Mouse (Mus musculus) heart, embryonic 12.5 days (tissue): ENCODE data around the gene Gcc1. TPM values are rescaled to one million over a fixed set of nuclear protein-coding genes. Genes with fewer than 3 reads are reported as not detected.

Experiments used
- ATAC-seq: fragments of 200-750 bp; cut with Nextera tagmentation; 2 replicates; pipeline ENCODE4 v1.8.0; 2017; ENCODE audit warnings: moderate TSS enrichment, moderate library complexity; ENCODE audit not compliant: insufficient number of reproducible peaks, low FRiP score
- H3K27ac ChIP-seq: fragments of 300-500 bp; sonication (generic); 2 replicates; pipeline ENCODE4 v1.5.1; 2016; ENCODE audit warnings: mild to moderate bottlenecking, moderate library complexity; ENCODE audit not compliant: poor library complexity, severe bottlenecking
- H3K27me3 ChIP-seq: fragments of 300-500 bp; sonication (generic); replicated peaks from 2 replicates; pipeline ENCODE4 v1.6.1; 2016; ENCODE audit warnings: mild to moderate bottlenecking, moderate library complexity
- H3K36me3 ChIP-seq: fragments of 300-500 bp; sonication (generic); 2 replicates; pipeline ENCODE4 v1.6.1; 2016; ENCODE audit warnings: mild to moderate bottlenecking, moderate library complexity
- H3K4me1 ChIP-seq: fragments of 300-500 bp; sonication (generic); replicated peaks from 2 replicates; pipeline ENCODE4 v1.6.1; 2016; ENCODE audit warnings: mild to moderate bottlenecking
- H3K4me2 ChIP-seq: fragments of 300-500 bp; sonication (generic); 2 replicates; pipeline ENCODE4 v1.6.1; 2016; ENCODE audit warnings: mild to moderate bottlenecking, moderate library complexity
- H3K4me3 ChIP-seq: fragments of 300-500 bp; sonication (generic); 2 replicates; pipeline ENCODE4 v1.5.1; 2016; ENCODE audit warnings: mild to moderate bottlenecking
- H3K9ac ChIP-seq: fragments of 300-500 bp; sonication (generic); 2 replicates; pipeline ENCODE4 v1.6.1; 2016; ENCODE audit warnings: mild to moderate bottlenecking, moderate library complexity
- H3K9me3 ChIP-seq: fragments of 300-500 bp; sonication (generic); replicated peaks from 2 replicates; pipeline ENCODE4 v1.6.1; 2016; ENCODE audit warnings: mild to moderate bottlenecking, moderate library complexity
- WGBS: fragments of 180-500 bp; shearing (Covaris S2); methylation state at CpG from one replicate; pipeline ENCODE4 v1.1.7; 2016; 5-methylcytosine and 5-hydroxymethylcytosine counted together
- polyA plus RNA-seq: library from polyadenylated mRNA; unstranded; fragments of >200 nt; fragmentation: Nextera tagmentation; extraction: Ambion mirVana; gene quantifications from 2 replicates; pipeline ENCODE4 v1.2.1, GENCODE M21; 2016

Gene Gcc1
- 8.5 and 10.1 TPM in 2 replicates for polyA plus RNA-seq

- Histone ChIP-seq H3K4me3 (no peak within 1 kb of the TSS), H3K27ac (no peak within 1 kb of the TSS), H3K27me3 (no peaks in the 10 kb centered on the region), H3K36me3 (peaks cover 25% of the 10 kb centered on the region), H3K4me1 (peaks cover 15% of the 10 kb centered on the region), H3K9me3 (no peaks in the 10 kb centered on the region), H3K4me2 (no peak within 1 kb of the TSS), H3K9ac (no peak within 1 kb of the TSS)
- ATAC-seq: no peak
- 82% methylated on average over 3 of the region's 3 CpGs for WGBS
These were observed at the start of gene Gcc1 for GRCm38 (mm10) chr6:28428290-28428689. TSS of gene Gcc1 (minus strand) at chr6:28428390.

- no peak within 1 kb of the TSS for H3K4me2 ChIP-seq
- H3K9ac ChIP-seq: no peak within 1 kb of the TSS
- no peaks in the 10 kb centered on the region for H3K4me1 ChIP-seq
- no peaks in the 10 kb centered on the region for H3K27me3 ChIP-seq
- 73% methylated on average over 5 of the region's 5 CpGs for WGBS
- no peak within 1 kb of the TSS for H3K4me3 ChIP-seq
- no peaks in the 10 kb centered on the region for H3K9me3 ChIP-seq
- H3K36me3 ChIP-seq: no peaks in the 10 kb centered on the region
- no peak within 1 kb of the TSS for H3K27ac ChIP-seq
- no peak for ATAC-seq
These were observed 46.6 kb upstream of the Gcc1 start, which contains the start of gene Snd1 for GRCm38 (mm10) chr6:28474839-28475238. TSS of gene Snd1 (plus strand) at chr6:28475139.

GRCm38 (mm10) chr6:28474211-28474610 lies 46.0 kb upstream of the Gcc1 start:
- Histone ChIP-seq H3K9me3 (no peaks in the 10 kb centered on the region), H3K4me3 (no peak overlapping the region), H3K36me3 (no peaks in the 10 kb centered on the region), H3K4me2 (no peak overlapping the region), H3K4me1 (no peaks in the 10 kb centered on the region), H3K27me3 (no peaks in the 10 kb centered on the region), H3K9ac (no peak overlapping the region), H3K27ac (no peak overlapping the region)
- WGBS: 67% methylated on average over 4 of the region's 4 CpGs
- ATAC-seq: no peak

GRCm38 (mm10) chr6:28471284-28472035 lies 43.3 kb upstream of the Gcc1 start:
- Histone ChIP-seq H3K4me3 (no peak overlapping the region), H3K9me3 (no peaks in the 10 kb centered on the region), H3K9ac (no peak overlapping the region), H3K4me1 (no peaks in the 10 kb centered on the region), H3K4me2 (no peak overlapping the region), H3K27me3 (no peaks in the 10 kb centered on the region), H3K36me3 (no peaks in the 10 kb centered on the region), H3K27ac (no peak overlapping the region)
- WGBS: 77% methylated on average over 9 of the region's 9 CpGs
- no peak for ATAC-seq

- WGBS: 73% methylated on average over 5 of the region's 5 CpGs
- H3K27me3 ChIP-seq: no peaks in the 10 kb centered on the region
- H3K4me2 ChIP-seq: no peak overlapping the region
- no peak overlapping the region for H3K9ac ChIP-seq
- no peaks in the 10 kb centered on the region for H3K9me3 ChIP-seq
- no peak overlapping the region for H3K27ac ChIP-seq
- no peaks in the 10 kb centered on the region for H3K36me3 ChIP-seq
- no peak overlapping the region for H3K4me3 ChIP-seq
- ATAC-seq: no peak
- no peaks in the 10 kb centered on the region for H3K4me1 ChIP-seq
These were observed 42.4 kb upstream of the Gcc1 start for GRCm38 (mm10) chr6:28470621-28471020.

GRCm38 (mm10) chr6:28470017-28470602 lies 41.9 kb upstream of the Gcc1 start:
- Histone ChIP-seq H3K4me3 (no peak overlapping the region), H3K4me1 (no peaks in the 10 kb centered on the region), H3K9me3 (no peaks in the 10 kb centered on the region), H3K27ac (no peak overlapping the region), H3K9ac (no peak overlapping the region), H3K36me3 (no peaks in the 10 kb centered on the region), H3K4me2 (no peak overlapping the region), H3K27me3 (no peaks in the 10 kb centered on the region)
- ATAC-seq: no peak
- WGBS: 44% methylated on average over 4 of the region's 4 CpGs

GRCm38 (mm10) chr6:28464630-28465029 lies 36.4 kb upstream of the Gcc1 start:
- no peaks in the 10 kb centered on the region for H3K9me3 ChIP-seq
- H3K9ac ChIP-seq: no peak overlapping the region
- no peaks in the 10 kb centered on the region for H3K36me3 ChIP-seq
- no peaks in the 10 kb centered on the region; the same call in 1 of the 2 replicates for H3K27me3 ChIP-seq
- WGBS: 45% methylated on average over 6 of the region's 6 CpGs
- ATAC-seq: no peak
- no peak overlapping the region for H3K4me2 ChIP-seq
- no peak overlapping the region for H3K27ac ChIP-seq
- H3K4me1 ChIP-seq: no peaks in the 10 kb centered on the region
- H3K4me3 ChIP-seq: no peak overlapping the region

GRCm38 (mm10) chr6:28460534-28460933 lies 32.3 kb upstream of the Gcc1 start:
- Histone ChIP-seq H3K4me2 (no peak overlapping the region), H3K9ac (no peak overlapping the region), H3K36me3 (no peaks in the 10 kb centered on the region), H3K27ac (no peak overlapping the region), H3K9me3 (no peaks in the 10 kb centered on the region), H3K27me3 (no peaks in the 10 kb centered on the region; the same call in 1 of the 2 replicates), H3K4me3 (no peak overlapping the region), H3K4me1 (no peaks in the 10 kb centered on the region)
- no peak for ATAC-seq
- 8% methylated on average over 5 of the region's 5 CpGs for WGBS

GRCm38 (mm10) chr6:28459221-28459668 lies 31.1 kb upstream of the Gcc1 start:
- ATAC-seq: no peak
- Histone ChIP-seq H3K4me3 (no peak overlapping the region), H3K9ac (no peak overlapping the region), H3K4me2 (no peak overlapping the region), H3K27me3 (peaks cover 2% of the 10 kb centered on the region), H3K9me3 (no peaks in the 10 kb centered on the region), H3K36me3 (no peaks in the 10 kb centered on the region), H3K27ac (no peak overlapping the region), H3K4me1 (no peaks in the 10 kb centered on the region)

- Histone ChIP-seq H3K36me3 (no peaks in the 10 kb centered on the region), H3K27me3 (peaks cover 52% of the 10 kb centered on the region), H3K4me2 (no peak overlapping the region), H3K4me1 (no peaks in the 10 kb centered on the region), H3K4me3 (no peak overlapping the region), H3K27ac (no peak overlapping the region), H3K9ac (no peak overlapping the region), H3K9me3 (no peaks in the 10 kb centered on the region)
- WGBS: 2% methylated on average over 12 of the region's 12 CpGs
- ATAC-seq: no peak
These were observed 22.8 kb upstream of the Gcc1 start for GRCm38 (mm10) chr6:28450977-28451376.

- Histone ChIP-seq H3K4me2 (no peak overlapping the region), H3K27ac (no peak overlapping the region), H3K4me3 (no peak overlapping the region), H3K4me1 (no peaks in the 10 kb centered on the region), H3K27me3 (peaks cover 53% of the 10 kb centered on the region), H3K36me3 (no peaks in the 10 kb centered on the region), H3K9me3 (no peaks in the 10 kb centered on the region), H3K9ac (no peak overlapping the region)
- WGBS: 12% methylated on average over 5 of the region's 5 CpGs
- no peak for ATAC-seq
These were observed 22.3 kb upstream of the Gcc1 start for GRCm38 (mm10) chr6:28450481-28450880.
